Mouse (Mus musculus) thymus, adult 2 months (tissue): ENCODE data around the gene 1700003E16Rik.

Source experiments
- CTCF ChIP-seq: fragments of 200-500 bp; IDR thresholded peaks from 2 replicates; pipeline ENCODE4 v1.5.1; 2012; ENCODE audit warnings: mild to moderate bottlenecking, control low read depth, low read length, moderate library complexity, borderline replicate concordance; ENCODE audit not compliant: control insufficient read depth, poor library complexity, insufficient read depth; ENCODE audit errors: extremely low read depth
- POLR2A ChIP-seq: fragments of 200-500 bp; IDR thresholded peaks from 2 replicates; pipeline ENCODE4 v1.6.1; 2012; ENCODE audit warnings: mild to moderate bottlenecking, low read length, control low read depth, moderate library complexity; ENCODE audit not compliant: control insufficient read depth, poor library complexity, insufficient read depth; ENCODE audit errors: extremely low read depth

DNA sequence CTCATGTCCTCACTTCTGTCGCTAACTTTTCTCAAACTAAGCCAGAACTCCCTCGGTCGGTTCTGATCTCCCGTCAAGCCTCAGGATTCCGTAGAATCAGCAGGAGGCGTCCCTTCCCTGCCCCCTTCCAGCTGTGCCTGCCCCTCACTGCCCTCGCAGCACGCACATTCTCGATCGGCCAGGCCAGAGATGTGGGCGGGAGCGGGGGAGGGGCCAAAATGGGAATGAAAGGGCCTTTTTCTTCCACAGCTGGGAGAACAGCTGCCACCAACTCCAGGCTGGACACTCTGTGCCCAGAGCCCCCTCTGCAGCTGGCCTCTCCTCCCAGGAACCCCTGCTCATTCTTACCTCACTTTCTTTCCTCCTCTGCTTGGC, 18.6 kb upstream of the 1700003E16Rik start:
- no peak for TF ChIP-seq CTCF
- TF ChIP-seq POLR2A = no peak
